Mouse (Mus musculus) adrenal gland, postnatal 25 days (tissue): Measurements from ENCODE around the gene Alyref. TPM values are rescaled to one million over a fixed set of nuclear protein-coding genes. Genes with fewer than 3 reads are reported as not detected.

Source experiments
- DNase-seq: peaks from one replicate; pipeline ENCODE4 v3.0.0; 2021; ENCODE audit warnings: mixed read lengths
- long read RNA-seq: library from polyadenylated mRNA; stranded (forward); transcript quantifications from one replicate; pipeline ENCODE4 v2.0.0, GENCODE M21; 2021
- total RNA-seq: library from RNA; stranded (reverse); gene quantifications from 2 replicates; pipeline ENCODE4 v1.2.3, GENCODE M21; 2021

The Alyref gene
- total RNA-seq: 101 and 105 TPM in 2 replicates
- long read RNA-seq, transcript Alyref-201 (6 exons, 3,527 nt): major isoform, 95 of 105 reads
- long read RNA-seq, partial matches to known transcripts: 1 of 105 reads
- long read RNA-seq, other reads (novel, unspliced or antisense): 9 of 105 reads

DNA sequence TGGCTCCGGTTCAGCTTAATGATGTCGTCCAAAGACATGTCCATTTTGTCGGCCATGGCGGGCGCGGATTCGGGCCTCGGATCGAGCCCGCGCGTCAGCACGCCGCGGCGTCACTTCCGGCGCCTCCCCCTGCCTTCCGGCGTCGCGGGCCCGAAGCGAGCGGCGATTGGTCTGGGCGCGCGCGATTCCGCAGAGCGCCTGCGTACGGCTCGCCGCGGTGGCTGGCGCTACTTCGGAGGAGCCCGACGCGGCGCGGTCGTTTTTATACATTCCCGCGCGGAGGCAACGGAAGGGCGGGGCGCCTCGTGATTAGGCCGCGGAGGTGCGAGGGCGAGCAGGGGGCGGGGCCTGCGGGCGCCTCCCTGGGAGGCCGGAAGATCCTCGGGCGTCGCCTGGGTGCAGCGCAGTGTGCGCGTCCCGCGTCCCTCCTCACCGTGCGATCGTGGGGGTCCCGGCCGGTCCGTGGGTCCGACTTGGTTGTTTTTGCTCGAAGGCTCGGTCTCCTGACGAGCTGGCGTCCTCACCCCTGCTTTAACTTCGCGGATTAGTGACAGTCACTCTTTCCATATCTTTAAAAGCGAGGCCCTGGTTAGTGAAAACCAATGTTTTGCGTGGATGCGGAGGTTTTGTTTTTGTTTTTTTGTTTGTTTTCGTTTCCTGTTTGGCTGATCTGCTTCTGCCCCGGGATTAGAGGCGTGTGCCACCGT, at the start of gene Alyref, which contains the start of gene Anapc11:
Alyref (minus strand) TSS at position 83 of the 707 bp plus-strand sequence.
Anapc11 (plus strand) TSS at position 139 of the 707 bp plus-strand sequence.
- DNase-seq: peak; percentile 96

DNA sequence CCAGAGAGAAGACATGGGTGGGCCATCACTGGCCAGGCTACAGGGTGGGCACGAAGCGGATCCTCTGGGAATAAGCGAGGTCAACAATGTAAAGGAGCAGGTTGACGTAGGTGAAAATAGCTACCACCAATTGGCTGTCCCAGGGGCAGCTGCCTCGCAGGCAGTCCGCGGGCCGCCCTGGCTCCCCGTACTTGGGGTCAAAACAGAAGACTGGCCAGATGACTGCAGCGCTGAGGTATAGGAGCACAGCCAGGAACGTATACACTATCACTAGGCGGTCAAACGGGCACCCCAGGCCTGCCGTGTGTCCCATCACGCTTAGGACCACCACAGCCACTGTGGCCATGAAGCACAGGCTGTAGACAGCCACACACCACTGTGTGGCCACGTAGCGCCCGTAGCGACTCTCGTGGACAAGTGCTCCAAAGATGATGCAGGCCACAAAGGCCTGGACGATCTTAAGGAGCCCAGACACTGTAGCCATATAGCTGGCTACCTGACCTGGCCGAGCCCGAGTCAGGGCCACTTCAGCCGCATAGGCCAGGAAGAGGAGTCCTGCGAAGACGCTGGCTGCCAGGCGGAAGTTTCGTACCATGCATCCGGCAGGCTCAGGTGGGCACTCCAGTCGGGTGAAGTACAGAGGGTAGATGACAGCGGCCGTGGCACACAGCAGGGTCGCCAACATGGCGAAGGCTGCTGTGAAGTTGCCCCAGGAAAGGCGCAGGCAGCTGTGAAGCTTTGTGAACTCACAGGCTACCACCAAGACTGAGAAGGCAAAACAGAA, 49.1 kb upstream of the Alyref start:
- DNase-seq: no peak

DNA sequence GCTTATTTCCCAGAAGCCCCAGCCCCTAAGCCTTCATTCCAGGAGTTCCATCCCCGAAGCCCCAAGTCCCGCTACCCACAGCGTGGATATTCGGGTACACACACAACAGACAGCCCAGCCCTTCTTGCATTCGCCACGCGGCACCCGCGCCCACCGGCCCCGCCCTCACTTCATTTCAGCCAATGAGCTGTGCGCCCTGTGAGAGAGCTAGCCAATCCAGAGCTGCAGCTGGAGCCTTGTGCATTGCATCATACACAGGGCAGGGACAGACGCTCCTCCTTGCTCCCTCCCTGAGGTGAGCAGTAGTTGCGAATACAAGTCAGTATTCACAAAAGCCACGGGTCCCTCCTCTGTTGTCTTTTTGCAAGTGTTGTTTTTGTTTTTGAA, 45.4 kb upstream of the Alyref start, which contains the start of gene Pycr1:
Pycr1 (minus strand) TSS at position 169 of the 387 bp plus-strand sequence.
- DNase-seq: peak; percentile 92

DNA sequence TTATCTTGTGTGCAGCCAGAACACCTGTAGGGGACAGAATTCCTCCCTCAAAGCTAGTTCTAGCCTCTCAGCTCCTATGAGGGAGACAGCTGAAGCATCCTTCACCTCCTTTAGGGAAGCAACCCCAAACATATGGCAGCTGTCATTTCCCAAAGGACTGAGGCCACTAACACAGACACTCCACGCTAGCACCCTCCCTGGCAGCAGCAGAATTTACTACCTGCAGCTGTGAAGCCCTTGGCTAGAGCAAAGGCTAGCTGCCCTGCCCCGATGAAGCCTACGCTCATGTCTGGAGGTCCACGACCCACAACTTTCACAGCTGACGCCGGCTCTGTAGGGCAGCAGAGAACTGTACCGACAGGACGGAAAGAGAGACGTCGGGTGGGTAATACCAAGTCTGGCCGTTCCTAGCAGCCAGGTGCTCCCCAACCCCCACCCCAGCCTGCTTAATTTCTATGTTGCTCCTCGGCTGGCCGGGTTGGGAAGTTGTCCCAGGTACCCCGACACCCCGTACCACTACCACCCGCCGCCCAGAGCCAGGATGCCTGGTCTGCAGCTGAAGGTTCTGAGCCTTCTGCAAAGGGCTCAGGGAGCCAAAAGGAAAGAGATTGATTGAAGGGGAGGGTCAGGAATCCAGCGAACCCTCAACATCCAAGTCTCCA, 44.9 kb upstream of the Alyref start:
- no peak for DNase-seq

DNA sequence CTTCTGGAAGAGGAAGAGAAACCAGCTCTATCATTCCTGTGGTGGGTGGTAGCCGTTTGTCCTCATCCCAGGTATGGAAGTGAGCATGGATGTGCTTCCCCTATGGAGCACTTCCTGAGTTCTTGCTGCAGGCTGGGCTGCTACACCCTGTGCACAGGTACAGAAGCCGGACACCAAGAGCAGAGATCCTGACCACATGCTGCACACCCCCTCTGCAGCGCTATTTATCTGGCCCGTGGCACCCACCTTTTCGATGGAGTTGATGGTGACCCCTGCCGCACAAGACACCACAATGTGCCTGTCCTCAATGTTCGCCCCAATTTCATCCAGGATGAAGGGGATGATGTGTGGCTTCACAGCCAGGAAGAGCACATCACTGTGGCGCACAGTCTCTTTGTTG, 43.7 kb upstream of the Alyref start:
- no peak for DNase-seq

DNA sequence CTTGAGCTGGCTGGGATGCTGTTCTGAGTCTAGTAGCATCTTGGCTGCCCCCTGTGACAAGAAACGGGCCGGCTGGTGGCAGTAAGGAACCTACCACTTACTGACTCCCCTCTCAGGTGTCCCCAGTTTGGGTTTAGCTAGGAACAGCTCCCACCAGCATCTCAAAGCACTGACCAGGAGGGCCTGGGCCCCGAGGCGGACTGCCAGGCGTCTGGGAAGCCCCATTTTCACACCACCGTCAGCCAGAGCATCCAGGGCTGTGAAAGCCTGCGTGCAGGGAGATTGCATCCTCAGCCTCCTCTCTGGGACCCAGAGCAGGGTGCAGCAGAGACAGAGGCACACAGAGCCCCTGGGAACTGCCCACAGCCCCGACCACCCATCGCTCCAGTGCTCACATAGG, 43.1 kb upstream of the Alyref start:
- DNase-seq: no peak

DNA sequence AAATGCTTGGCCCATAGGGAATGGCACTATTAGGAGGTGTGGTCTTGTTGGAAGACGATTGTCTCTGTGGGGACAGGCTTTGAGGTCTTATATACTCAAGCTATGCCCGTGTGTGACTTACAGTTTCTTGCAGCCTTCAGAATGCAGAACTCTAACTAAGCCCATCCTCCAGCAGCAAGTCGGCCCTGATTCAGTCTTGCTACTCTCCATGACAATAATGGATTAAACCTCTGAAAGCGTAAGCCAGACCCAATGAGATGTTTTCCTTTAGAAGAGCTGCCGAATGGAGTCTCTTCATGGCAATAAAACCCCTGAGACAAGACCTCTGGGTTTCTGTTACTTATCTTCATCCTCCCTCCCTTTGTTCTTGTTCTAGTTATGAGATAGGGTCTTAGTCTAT, 36.6 kb upstream of the Alyref start:
- DNase-seq: no peak

DNA sequence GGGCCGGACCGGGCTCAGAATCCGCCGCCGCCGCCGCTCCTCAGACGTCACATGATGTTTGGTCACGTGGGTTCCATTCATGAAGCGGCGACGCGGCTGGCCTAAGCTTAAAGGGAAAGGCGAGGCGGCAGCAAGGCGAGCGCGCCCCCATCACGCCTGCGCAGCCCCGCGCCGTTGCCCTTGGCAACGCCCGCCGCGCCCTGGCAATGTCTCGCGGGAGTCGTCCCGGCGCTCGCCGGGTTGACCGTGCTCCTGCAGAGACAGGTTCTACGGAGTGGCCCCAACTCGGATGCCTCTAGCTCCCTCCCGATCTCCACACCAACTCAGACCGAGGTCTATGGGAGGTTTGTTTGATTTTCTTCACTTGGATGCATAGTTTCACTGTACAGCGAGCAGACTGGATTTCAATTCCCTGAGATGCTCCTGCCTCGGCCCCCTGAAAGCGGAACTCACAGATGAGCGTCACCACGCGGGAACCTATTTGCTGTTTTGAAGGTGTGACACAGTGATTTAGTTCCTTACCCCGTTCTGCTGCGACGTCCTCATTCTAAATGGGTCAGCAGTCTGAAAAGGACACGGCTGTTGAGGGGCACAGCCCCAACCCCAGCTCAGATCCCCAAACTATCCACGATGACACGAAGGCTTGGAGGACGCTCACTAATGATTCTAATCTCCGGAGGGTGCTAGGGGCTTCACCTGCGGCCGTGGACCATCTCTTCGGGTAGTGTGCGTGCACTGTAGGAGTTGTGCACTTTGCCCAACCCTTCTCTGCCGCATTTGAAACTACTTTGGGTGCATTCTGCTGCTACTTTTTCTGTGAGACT, 35.6 kb upstream of the Alyref start, which contains the start of gene Mafg:
Mafg (minus strand) TSS at position 81 of the 824 bp plus-strand sequence.
- peak; percentile 93 for DNase-seq

DNA sequence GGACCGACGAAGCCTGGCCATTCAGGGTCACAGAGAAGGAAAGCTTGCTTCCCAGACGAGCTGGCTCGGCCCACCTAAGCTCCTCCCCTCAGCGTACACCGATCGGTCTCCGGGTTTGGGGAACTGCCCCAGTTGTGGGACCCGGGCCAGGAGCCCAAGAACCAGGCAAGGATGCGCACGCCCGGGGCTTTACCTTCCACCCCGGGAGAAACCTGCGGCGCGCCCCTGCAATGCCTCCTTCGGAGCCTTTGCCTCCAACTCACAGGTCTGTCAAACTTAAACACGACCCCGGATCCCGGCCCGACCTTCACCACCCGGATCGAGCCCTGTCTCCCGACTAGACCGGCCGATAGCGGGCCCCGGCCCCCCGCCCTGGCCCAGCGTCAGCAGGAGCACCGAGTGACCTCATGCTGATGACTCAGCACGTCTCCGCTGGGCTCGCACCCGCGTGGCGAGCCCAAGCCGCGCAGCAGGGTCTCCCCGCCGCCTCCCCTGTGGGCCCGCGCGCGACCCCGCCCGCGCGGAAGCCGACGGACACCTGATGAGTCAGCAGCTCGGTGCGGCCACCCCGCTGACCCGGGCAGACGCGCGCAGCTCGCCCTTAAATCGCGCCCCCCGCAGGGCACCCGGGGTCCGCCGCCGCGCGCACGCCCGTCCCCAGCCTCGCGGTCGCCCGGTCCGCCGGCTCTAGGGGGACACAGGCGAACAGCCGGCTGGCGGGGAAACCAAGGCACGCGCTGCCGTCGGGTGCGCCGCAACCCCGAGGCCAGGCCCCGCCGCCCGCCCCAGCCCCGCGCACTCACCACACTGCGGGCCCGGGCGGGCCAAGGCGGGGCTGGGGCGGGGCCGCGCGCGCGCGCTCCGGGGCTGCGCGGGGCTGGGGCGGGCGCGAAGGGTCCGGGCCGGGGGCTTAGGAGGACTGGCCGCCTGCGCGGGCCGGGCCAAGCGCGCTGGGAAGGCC, 34.7 kb upstream of the Alyref start:
- DNase-seq: peak; percentile 82

DNA sequence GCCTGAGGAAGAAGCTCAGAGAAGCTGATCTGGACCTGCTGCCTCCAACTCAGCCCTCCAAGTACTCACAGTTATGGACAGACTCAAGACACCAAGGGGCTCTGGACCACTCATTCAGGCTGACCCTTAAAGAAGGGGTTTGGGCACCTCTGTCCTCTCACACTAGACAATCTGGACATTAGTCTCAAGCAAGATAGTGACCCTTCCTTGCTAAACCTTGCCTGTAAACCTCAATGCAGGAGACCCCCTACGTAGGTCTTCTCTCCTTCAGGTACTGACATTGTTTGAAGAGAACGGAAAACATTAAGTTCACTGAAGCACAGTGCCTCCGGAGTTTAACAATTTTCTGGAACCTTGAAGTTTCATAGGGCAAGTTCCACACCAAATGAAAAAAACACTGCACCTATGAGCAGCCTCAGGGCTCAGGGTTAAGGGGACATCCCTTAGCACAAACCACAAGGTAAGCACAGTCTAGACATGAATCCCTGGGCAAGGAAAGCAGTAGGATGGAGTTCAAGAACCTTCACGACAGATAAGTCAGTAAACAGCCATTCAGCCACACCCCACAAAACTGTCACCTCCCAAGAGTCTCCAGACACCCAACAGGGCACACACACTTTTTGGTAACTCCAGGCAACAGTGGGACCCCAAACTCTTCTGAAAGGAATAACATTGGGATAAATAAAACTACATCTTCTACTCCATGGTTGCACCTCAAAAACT, 33.7 kb upstream of the Alyref start:
- no peak for DNase-seq

DNA sequence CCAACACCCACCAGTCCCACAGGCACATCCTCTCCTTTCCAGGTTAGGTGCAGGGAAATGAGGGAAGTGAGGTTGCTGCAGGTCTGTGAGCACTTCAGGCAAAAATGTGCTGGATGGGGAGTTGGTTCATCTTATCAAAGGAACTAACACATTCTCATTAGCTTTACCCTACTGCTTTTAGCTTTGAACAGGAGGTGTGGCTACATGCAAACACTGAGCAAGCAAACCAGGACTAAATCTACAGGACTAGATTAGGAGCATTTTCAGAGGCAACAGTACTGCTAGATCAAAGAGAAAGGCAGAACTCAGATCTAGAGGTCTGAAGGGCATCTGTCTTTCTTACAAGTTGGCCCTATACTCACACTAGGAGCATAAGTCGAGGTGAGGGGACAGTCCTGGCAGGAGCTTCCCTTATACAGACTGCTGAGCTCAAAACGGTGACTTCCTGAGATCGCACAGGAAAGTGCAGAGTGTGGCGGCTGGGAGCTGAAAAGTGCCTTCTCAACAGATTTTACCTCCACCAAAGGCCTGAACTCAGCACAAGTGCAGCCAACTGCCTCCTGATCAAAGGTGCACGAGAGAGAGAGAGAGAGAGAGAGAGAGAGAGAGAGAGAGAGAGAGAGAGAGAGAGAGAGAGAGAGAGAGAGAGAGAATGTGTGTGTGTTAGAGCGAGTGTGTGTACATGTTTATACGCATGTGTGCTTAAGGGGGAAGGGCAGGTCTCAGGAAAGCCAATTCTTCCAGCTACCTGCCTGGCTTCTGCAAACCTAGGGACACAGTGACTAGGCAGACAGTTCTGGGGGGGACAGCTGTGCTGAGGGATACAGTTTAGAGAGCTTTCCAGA, 32.9 kb upstream of the Alyref start:
- DNase-seq: no peak

DNA sequence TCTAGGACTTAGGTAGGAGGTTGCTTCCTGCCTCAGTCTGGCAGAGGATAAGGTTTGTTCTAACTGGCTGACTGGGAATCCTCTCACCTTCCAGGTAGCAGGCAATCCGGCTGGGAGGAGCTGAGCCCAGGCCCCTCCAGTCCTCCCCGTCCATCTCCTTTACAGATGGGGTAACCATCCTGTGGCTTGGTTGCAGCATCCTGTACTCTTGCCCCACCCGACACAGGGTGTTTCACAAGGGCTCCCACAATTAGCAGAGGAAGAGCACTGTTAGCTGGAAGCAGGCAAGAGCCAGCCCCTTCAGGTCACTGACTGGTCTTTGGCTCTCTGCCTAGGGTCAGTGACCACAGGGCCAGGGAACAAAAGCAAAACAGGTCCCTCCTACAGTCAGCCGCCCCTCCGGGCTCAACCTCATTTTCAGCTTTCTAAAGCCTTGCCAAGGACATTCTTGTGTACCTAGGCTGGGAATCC, 32.3 kb upstream of the Alyref start:
- no peak for DNase-seq

DNA sequence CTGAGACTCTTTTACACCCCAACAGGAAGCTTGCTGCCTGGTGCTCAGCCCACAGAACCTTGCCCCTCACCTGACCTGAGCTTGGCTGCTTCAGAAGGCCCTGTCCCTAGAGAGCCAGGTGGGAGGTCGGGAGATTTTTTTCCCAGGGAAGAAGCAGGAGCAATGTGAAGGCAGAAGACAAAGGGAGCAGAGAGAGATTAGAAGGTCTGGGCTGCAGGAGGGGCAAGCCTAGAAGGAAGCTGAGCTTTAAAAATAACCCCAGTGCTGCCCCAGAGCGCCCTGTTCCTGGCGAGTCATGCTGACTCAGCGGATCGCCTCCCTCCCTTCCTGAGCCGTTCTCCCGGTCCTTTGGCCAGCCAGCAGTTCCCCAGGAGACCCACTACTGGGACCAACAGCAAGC, 31.7 kb upstream of the Alyref start:
- peak; percentile 69 for DNase-seq

DNA sequence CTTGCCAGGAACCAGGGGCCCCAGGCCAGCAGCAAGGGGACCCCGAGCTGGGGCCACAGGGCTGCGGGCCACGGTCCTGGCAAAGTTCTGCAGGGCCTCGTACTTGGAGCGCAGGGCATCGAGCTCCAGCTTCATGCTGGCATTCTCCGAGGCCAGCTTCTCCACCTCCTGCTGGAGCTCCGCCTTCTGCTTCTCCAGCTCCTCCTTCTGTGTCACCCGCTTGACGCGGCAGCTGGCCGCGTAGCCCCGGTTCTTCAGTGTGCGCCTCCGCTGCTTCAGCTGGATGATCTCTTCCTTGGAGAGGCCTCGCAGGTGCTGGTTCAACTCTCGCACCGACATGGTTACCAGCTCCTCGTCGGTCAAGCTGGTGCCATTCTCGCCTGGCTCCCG, 31.2 kb upstream of the Alyref start:
- DNase-seq: peak; percentile 52

DNA sequence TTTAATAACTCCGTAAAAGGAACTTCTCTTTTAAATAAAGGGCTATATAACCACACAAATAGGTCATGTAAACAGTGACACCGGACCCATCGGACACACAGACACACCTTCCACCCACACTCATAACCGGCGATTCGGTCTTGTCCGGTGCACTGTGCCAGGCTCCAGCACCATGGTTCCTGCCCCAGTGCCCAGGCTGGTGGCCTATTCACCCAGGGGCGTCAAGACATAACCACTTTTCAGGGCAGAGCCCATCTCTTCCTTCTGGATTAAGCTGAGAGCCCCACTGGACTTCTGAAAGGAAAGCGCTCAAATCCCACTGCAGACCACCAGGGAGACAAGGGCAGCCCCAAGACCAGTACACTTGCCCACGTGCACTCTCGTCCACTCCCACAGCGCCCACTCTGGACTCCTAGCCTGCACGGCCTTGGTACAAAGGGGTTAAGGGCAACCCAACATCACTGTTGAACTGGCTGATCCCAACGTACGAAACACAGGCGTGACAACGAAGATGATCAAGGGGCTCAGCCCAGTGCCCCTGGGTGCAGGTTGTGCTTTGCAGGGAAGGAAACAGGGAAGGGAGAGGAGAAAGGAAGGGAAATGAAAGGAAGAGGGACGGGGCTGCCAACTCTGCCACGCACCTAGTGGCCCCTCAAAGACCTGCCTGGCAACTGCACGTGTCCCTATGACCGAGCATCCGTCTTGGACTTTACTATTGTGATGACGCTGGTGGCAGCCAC, 30.6 kb upstream of the Alyref start:
- DNase-seq: no peak

DNA sequence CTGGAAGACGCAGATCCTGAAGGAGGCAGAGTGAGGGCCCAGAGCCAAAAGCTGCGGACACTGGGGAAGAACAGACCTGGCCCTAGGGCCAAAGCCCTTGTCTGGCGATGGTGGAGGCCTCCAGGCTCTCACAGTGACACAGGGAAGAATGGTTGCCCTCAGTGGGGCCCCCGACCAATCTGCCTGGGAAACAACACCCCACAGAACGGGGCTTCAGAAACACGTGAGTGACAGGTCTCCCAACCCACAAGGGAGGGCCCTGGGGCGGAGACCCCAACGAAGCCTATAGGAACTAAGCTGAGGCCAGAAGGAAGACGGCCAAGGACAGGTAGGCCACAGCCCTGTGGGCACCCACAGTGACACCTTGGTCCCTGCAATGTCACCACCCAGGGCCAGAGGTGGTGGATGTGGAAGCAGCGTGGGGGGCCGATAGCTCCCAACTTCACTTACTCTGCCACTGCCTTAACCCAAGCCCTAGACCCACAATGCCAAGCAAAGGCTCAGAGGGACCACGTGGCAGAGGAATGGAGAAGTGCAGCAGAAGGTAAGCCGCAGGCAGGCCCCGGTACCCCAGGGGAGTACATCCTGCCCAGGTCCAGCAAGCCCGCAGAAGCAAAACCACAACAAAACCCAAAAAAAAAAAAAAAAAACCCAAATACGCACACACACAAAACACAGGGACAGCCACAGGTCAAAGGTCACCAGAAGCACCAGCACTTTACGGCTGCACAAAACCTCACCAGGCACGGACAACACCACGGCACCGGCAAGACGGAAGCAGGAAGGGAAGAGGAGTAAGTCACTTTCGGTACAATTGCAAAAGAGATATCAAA, 29.5 kb upstream of the Alyref start:
- DNase-seq: no peak
